Mouse (Mus musculus) liver, postnatal 0 days (tissue): Measurements from ENCODE around the gene Pde6g. TPM values are rescaled to one million over a fixed set of nuclear protein-coding genes. Genes with fewer than 3 reads are reported as not detected.

Source experiments
- ATAC-seq: fragments of 200-750 bp; cut with Nextera tagmentation; 2 replicates; pipeline ENCODE4 v1.8.0; 2017; ENCODE audit warnings: mild to moderate bottlenecking, moderate library complexity
- DNase-seq: peaks from one replicate; pipeline ENCODE4 v3.0.0-alpha.2; 2016
- H3K27ac ChIP-seq: fragments of 300-500 bp; sonication (generic); 2 replicates; pipeline ENCODE4 v1.5.1; 2014; ENCODE audit warnings: antibody characterized with exemption, moderate library complexity, mild to moderate bottlenecking, low read depth
- H3K27me3 ChIP-seq: fragments of 300-500 bp; sonication (generic); 2 replicates; pipeline ENCODE4 v1.6.1; 2014; ENCODE audit warnings: low read length, control low read depth, mixed read lengths; ENCODE audit not compliant: insufficient read depth
- H3K36me3 ChIP-seq: fragments of 300-500 bp; sonication (generic); replicated peaks from 2 replicates; pipeline ENCODE4 v1.6.1; 2014; ENCODE audit warnings: mild to moderate bottlenecking, control low read depth, low read length, moderate library complexity, mixed read lengths; ENCODE audit not compliant: insufficient read depth
- H3K4me1 ChIP-seq: fragments of 300-500 bp; sonication (generic); 2 replicates; pipeline ENCODE4 v1.6.1; 2014; ENCODE audit warnings: antibody characterized with exemption, mild to moderate bottlenecking, control low read depth; ENCODE audit not compliant: insufficient read depth
- H3K4me2 ChIP-seq: fragments of 300-500 bp; sonication (generic); 2 replicates; pipeline ENCODE4 v1.6.1; 2014; ENCODE audit warnings: low read depth, mild to moderate bottlenecking, low read length, moderate library complexity, mixed read lengths
- H3K4me3 ChIP-seq: fragments of 300-500 bp; sonication (generic); 2 replicates; pipeline ENCODE4 v1.5.1; 2014; ENCODE audit warnings: low read depth, low read length
- H3K9ac ChIP-seq: fragments of 300-500 bp; sonication (generic); replicated peaks from 2 replicates; pipeline ENCODE4 v1.6.1; 2014; ENCODE audit warnings: mild to moderate bottlenecking, moderate library complexity
- H3K9me3 ChIP-seq: fragments of 300-500 bp; sonication (generic); 2 replicates; pipeline ENCODE4 v1.6.1; 2016; ENCODE audit warnings: mild to moderate bottlenecking, control low read depth, low read length, mixed read lengths
- CTCF ChIP-seq: sonication (generic); IDR thresholded peaks from 2 replicates; pipeline ENCODE4 v1.5.1; 2016; ENCODE audit warnings: antibody characterized with exemption, low read depth
- EP300 ChIP-seq: IDR thresholded peaks from 2 replicates; pipeline ENCODE4 v1.6.1; 2016; ENCODE audit warnings: antibody characterized with exemption, low read depth, mild to moderate bottlenecking
- WGBS: fragments of 180-500 bp; shearing (Covaris S2); extraction: QIAGEN DNeasy Blood & Tissue Kit; methylation state at CpG from one replicate; pipeline ENCODE4 v1.1.7; 2014; ENCODE audit not compliant: insufficient replicate concordance; 5-methylcytosine and 5-hydroxymethylcytosine counted together
- polyA plus RNA-seq: library from polyadenylated mRNA; unstranded; fragments of >200 nt; fragmentation: Nextera tagmentation; extraction: Ambion mirVana; gene quantifications from 2 replicates; pipeline ENCODE4 v1.2.1, GENCODE M21; 2015

Gene Pde6g
- polyA plus RNA-seq, 1 experiment from 2014 or later, result 0.20 TPM

DNA sequence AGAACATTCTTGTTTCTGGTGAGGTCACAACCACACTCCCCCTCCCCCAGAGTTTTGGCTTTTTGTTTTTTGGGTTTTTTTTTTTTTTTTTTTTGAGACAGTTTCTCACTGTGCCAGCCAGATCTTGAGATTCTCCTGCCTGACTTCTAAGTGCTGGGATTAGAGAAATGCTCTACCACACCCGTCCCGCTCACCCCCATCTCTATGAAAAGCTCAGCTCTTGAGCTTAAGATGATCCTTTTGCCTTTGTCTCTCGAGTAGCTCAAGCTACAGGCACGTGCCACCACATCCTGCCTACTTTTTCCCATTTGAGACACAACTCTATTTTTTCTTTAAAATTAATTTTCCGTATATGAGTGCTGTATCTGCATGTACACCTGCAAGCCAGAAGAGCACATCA is 11.1 kb upstream of the Pde6g start:
- no peaks in the 10 kb centered on the region for H3K27me3 ChIP-seq
- no peaks in the 10 kb centered on the region for H3K9me3 ChIP-seq
- H3K4me2 ChIP-seq, result no peak overlapping the region
- no peak for ATAC-seq
- 87% methylated on average over 5 of the region's 5 CpGs for WGBS
- H3K4me3 ChIP-seq, result no peak overlapping the region
- H3K4me1 ChIP-seq, result peaks cover 18% of the 10 kb centered on the region
- no peak for DNase-seq
- H3K36me3 ChIP-seq, result peaks cover 18% of the 10 kb centered on the region
- no peak overlapping the region for H3K27ac ChIP-seq
- no peak overlapping the region for H3K9ac ChIP-seq
- TF ChIP-seq EP300, result no peak
- TF ChIP-seq CTCF, result no peak

DNA sequence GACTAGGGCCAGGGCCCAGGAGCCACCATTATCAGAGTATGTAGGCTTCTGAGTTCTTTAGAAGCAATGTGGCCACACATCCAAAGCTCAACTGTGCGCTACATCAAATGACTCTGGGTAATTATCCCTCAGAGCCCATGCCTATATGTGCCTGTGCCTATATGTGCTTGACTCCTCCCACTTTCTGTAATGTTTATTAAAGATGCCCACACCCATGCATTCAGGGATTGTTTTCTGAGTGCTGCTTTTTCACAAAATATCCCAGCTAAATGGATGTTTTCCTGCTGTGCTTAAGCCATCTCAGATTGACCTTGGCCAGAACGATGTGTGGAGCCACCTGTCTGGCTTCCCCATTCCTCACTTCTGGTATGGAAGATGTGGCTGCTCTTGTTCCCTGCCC is 10.2 kb upstream of the Pde6g start:
- Histone ChIP-seq H3K9ac (no peak overlapping the region), H3K9me3 (no peaks in the 10 kb centered on the region), H3K27ac (no peak overlapping the region), H3K27me3 (no peaks in the 10 kb centered on the region), H3K4me2 (no peak overlapping the region), H3K4me1 (peaks cover 17% of the 10 kb centered on the region), H3K36me3 (peaks cover 15% of the 10 kb centered on the region), H3K4me3 (no peak overlapping the region)
- TF ChIP-seq EP300 (no peak), CTCF (no peak)
- ATAC-seq, result no peak
- 89% methylated on average over 2 of the region's 2 CpGs for WGBS
- no peak for DNase-seq

DNA sequence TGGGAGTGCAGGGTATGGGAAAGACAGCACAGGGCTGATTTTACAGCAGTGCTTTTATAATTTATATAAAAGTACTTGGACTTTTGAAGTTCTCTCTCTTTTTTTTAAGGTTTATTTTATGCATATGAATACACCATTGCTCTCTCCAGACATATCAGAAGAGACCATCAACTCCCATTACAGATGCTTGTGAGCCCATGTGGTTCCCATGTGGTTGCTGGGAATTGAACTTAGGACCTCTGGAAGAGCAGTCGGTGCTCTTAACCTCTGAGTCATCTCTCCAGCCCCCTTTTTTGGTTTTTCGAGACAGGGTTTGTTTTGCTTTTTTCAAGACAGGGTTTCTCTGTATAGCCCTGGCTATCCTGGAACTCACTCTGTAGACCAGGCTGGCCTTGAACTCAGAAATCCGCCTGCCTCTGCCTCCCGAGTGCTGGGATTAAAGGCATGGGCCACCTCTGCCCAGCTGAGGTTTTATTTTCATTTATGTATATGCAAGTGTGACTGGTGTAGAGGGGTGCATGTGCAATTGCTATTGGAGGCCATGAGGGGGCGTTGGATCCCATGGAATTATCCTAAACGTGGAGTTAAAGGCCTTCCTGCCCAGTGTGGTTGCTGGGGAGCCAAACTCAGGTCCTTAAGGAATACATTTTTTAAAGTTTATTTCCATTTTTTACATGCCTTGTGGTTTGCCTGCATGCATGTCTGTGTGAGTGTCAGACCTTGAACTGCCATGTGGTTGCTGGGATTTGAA is 5.7 kb upstream of the Pde6g start:
- Histone ChIP-seq H3K4me3 (peak overlapping the region; percentile 72), H3K36me3 (peaks cover 18% of the 10 kb centered on the region), H3K9ac (peak overlapping the region; percentile 77), H3K4me1 (peaks cover 27% of the 10 kb centered on the region), H3K27ac (no peak overlapping the region), H3K27me3 (no peaks in the 10 kb centered on the region), H3K9me3 (no peaks in the 10 kb centered on the region), H3K4me2 (peak overlapping the region; percentile 96)
- DNase-seq (peak; percentile 44), ATAC-seq (peak; percentile 20; the same call in 1 of the 2 replicates)
- WGBS, result 35% methylated on average over 6 of the region's 6 CpGs
- TF ChIP-seq CTCF (peak; percentile 58), EP300 (no peak)

DNA sequence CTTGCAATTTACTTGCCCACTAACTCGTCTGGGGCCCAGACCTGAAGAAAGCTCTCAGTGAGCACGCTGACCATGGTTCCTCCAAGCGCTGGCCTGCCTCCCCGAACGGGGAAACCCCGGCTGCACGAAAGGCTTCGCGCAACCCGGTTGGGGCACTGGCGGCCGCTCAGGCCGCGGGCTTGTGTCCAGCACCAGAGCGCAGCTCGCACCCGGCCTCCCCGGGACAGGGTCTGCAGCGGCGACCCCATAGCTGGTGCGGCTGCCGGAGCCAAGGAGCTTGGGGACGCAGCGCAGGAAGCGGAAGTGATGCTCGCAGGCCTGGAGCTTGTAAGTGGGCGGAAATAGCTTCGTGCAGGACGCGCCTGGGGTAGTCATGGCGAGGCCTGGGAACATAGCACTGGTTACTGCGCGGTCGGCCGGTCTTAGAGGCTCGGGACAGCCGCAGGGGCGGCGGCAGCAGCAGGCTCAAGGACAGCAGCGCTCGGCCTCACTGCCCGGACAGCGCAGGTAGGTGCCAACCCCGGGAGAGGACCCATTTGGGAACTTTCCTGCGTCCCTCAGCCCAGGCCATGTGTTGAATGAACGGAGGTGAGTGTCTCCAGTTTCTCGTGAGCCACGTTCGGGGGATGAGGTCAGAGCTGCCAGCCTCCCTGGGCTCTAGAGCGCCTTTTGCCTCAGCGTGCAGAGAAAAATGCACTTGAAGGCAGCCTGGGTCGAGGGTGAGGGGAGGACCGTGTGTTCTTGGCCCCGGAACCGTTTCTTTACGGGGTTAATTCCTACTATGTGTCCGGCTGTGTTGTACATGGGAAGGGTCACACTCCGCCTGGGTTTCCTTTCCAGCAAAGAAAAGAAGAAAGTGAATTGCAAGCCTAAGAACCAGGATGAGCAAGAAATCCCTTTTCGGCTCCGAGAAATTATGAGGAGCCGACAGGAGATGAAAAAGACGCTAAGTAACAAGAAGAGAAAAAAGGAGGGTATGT is 4.8 kb upstream of the Pde6g start, which contains the start of the genes Oxld1 and Ccdc137:
Oxld1 (minus strand) TSS at position 297 of the 980 bp plus-strand sequence.
Ccdc137 (plus strand) TSS at position 344 of the 980 bp plus-strand sequence.
- peak; percentile 87 for DNase-seq
- Histone ChIP-seq H3K9ac (peak within 1 kb of the TSS; percentile 77), H3K9me3 (no peaks in the 10 kb centered on the region), H3K27ac (peak within 1 kb of the TSS; percentile 75), H3K27me3 (no peaks in the 10 kb centered on the region), H3K4me2 (peak within 1 kb of the TSS; percentile 96), H3K4me1 (peaks cover 30% of the 10 kb centered on the region), H3K4me3 (peak within 1 kb of the TSS; percentile 72), H3K36me3 (peaks cover 18% of the 10 kb centered on the region)
- TF ChIP-seq EP300, result no peak
- TF ChIP-seq CTCF, result no peak
- WGBS, result 3% methylated on average over 62 of the region's 62 CpGs
- peak; percentile 87 for ATAC-seq

- peak overlapping the region; percentile 77 for H3K9ac ChIP-seq
- no peaks in the 10 kb centered on the region for H3K27me3 ChIP-seq
- ATAC-seq, result peak; percentile 35
- no peak for DNase-seq
- peaks cover 30% of the 10 kb centered on the region for H3K4me1 ChIP-seq
- peaks cover 18% of the 10 kb centered on the region for H3K36me3 ChIP-seq
- peak overlapping the region; percentile 75 for H3K27ac ChIP-seq
- WGBS, result 6% methylated on average over 14 of the region's 14 CpGs
- H3K4me3 ChIP-seq, result peak overlapping the region; percentile 72
- TF ChIP-seq EP300, result no peak
- TF ChIP-seq CTCF, result no peak
- peak overlapping the region; percentile 96 for H3K4me2 ChIP-seq
- H3K9me3 ChIP-seq, result no peaks in the 10 kb centered on the region
These were observed 4.1 kb upstream of the Pde6g start for GRCm38 (mm10) chr11:120457370-120457769.

- H3K27ac ChIP-seq, result peak overlapping the region; percentile 44; the same call in 1 of the 2 replicates
- TF ChIP-seq EP300, result peak; percentile 30; the same call in 1 of the 2 replicates
- TF ChIP-seq CTCF, result no peak
- 82% methylated on average over 7 of the region's 7 CpGs for WGBS
- no peaks in the 10 kb centered on the region for H3K9me3 ChIP-seq
- H3K4me2 ChIP-seq, result no peak overlapping the region
- H3K27me3 ChIP-seq, result no peaks in the 10 kb centered on the region
- ATAC-seq (no peak), DNase-seq (no peak)
- H3K9ac ChIP-seq, result no peak overlapping the region; the same call in 1 of the 2 replicates
- no peak overlapping the region for H3K4me3 ChIP-seq
- peaks cover 7% of the 10 kb centered on the region for H3K36me3 ChIP-seq
- H3K4me1 ChIP-seq, result peaks cover 30% of the 10 kb centered on the region
These were observed 2.1 kb upstream of the Pde6g start for GRCm38 (mm10) chr11:120455413-120455812.
